Mouse (Mus musculus): ENCODE results near the gene Ebf1. TPM values are rescaled to one million over a fixed set of nuclear protein-coding genes. Genes with fewer than 3 reads are reported as not detected.

Ebf1 gene
- polyA plus RNA-seq, 1 experiment from 2014 or later, result 52.9 TPM

DNA sequence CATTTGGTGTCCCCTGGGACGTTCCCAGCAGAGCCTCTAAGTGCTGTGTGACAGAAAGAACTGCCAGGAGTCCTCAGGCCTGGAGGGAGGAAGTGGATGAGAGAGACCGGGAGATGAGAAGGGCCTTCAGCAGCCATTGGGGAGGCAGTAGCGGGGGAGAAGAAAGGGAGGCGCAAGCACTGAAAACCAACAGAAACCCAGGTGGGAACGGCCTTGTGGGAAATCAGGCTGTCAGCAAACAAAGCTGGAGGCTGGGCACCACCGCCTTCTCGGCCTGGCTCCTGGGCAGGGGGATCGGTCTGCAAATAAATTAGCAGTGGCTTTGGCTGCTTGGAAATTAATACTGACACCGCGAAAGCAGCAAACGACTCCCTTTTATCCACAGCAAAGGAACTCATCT, 409.6 kb downstream of the Ebf1 start:
- ATAC-seq, result peak; percentile 77
- 4% methylated on average over 11 of the region's 11 CpGs for WGBS

DNA sequence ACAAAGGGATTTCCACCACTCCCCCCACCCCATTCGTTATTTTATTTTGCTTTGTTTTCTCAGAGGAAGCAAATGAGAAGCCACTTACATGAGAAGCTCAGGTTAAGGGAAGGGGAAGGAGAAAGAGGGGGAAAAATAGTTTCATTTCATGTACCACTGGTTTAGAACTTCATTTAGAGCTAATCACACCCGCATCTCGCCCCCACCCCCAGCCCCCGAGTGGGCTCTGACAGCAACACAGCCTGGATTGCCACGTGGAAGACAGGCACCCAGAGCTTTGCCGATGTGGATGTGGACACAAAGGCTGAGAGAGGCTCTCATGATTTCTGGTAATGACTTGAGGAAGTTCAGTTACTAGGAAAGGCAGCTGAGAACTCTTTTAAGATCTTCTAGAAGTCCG, 410.0 kb downstream of the Ebf1 start:
- peak overlapping the region; percentile 32; the same call in 1 of the 2 replicates for H3K9ac ChIP-seq (ENCODE audit: low read depth, low read length)
- ATAC-seq, result 0 out of 2 replicates have a peak, but pooled peaks have one; percentile 25

More for the DNA sequence above, 409.6 kb downstream of the Ebf1 start:
- H3K27me3 ChIP-seq (ENCODE audit: control insufficient read depth, insufficient read depth, low read depth, low read length), result no peaks in the 10 kb centered on the region
- peak overlapping the region; percentile 32; the same call in 1 of the 2 replicates for H3K9ac ChIP-seq (ENCODE audit: low read depth, low read length)
- peak overlapping the region; percentile 2; the same call in 1 of the 2 replicates for H3K27ac ChIP-seq (ENCODE audit: low read length)
- H3K4me1 ChIP-seq (ENCODE audit: control insufficient read depth, insufficient read depth, low read length), result peaks cover 11% of the 10 kb centered on the region
- H3K4me2 ChIP-seq (ENCODE audit: low read length), result peak overlapping the region; percentile 18; the same call in 1 of the 2 replicates
- no peaks in the 10 kb centered on the region for H3K36me3 ChIP-seq (ENCODE audit: control insufficient read depth, insufficient read depth, low read length)
- no peak overlapping the region for H3K4me3 ChIP-seq (ENCODE audit: low read depth, low read length)
- no peaks in the 10 kb centered on the region for H3K9me3 ChIP-seq (replicated peaks; ENCODE audit: control insufficient read depth, low read length, poor library complexity, severe bottlenecking)

DNA sequence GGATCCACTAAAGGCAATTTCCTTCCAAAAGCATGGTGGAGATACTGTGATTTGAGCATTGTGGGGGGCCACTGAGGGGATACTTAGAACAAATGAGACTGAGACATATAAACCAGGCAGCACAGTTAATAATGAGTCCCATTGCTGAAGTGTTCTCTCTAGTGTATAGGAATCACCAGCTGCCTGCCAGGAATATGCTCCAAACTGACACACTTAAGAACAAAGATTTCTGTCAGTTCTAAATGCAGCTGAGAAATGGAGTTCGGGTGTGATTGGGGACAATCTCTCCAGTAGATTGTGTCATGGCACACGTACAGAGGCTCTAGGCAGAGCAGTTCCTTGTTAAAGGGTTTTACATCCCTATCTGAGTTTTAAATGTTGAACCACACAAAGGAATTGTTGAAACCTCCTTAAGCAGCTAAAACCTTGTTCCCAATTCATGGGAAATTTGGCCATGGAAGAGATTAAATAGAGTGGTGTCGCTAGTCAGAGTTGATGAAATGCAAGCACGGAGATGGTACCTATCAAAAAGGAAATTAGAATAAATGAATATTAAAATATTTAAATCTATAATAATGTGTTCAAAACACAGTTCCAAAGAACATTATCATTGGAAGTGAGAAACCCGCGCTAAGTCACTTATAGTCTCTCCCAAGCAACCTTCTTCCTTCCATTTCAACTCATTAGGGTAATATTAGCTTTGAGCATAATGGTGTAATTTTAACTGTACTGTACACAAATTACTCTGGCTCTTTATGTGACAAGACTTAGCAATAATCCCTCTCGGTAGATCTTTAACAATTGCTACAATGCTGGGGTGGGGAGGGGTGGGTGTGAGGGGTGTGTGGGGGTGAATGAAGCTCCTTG, 438.9 kb downstream of the Ebf1 start:
- Histone ChIP-seq H3K27me3 (ENCODE audit: control insufficient read depth, insufficient read depth, low read depth, low read length) (no peaks in the 10 kb centered on the region), H3K4me3 (ENCODE audit: low read depth, low read length) (no peak overlapping the region), H3K36me3 (ENCODE audit: control insufficient read depth, insufficient read depth, low read length) (no peaks in the 10 kb centered on the region), H3K9me3 (replicated peaks; ENCODE audit: control insufficient read depth, low read length, poor library complexity, severe bottlenecking) (no peaks in the 10 kb centered on the region), H3K9ac (ENCODE audit: low read depth, low read length) (no peak overlapping the region), H3K4me1 (ENCODE audit: control insufficient read depth, insufficient read depth, low read length) (peaks cover 3% of the 10 kb centered on the region; the same call in 1 of the 2 replicates), H3K4me2 (ENCODE audit: low read length) (no peak overlapping the region), H3K27ac (ENCODE audit: low read length) (peak overlapping the region; percentile 52; the same call in 1 of the 2 replicates)
- WGBS, result 41% methylated on average over 7 of the region's 7 CpGs
- no peak for ATAC-seq

More for the DNA sequence above, 410.0 kb downstream of the Ebf1 start:
- H3K27ac ChIP-seq (ENCODE audit: low read length), result no peak overlapping the region; the same call in 1 of the 2 replicates
- peak overlapping the region; percentile 18; the same call in 1 of the 2 replicates for H3K4me2 ChIP-seq (ENCODE audit: low read length)
- no peaks in the 10 kb centered on the region for H3K36me3 ChIP-seq (ENCODE audit: control insufficient read depth, insufficient read depth, low read length)
- H3K27me3 ChIP-seq (ENCODE audit: control insufficient read depth, insufficient read depth, low read depth, low read length), result no peaks in the 10 kb centered on the region
- no peaks in the 10 kb centered on the region for H3K9me3 ChIP-seq (replicated peaks; ENCODE audit: control insufficient read depth, low read length, poor library complexity, severe bottlenecking)
- 29% methylated on average over 7 of the region's 7 CpGs for WGBS
- H3K4me1 ChIP-seq (ENCODE audit: control insufficient read depth, insufficient read depth, low read length), result peaks cover 11% of the 10 kb centered on the region
- no peak overlapping the region for H3K4me3 ChIP-seq (ENCODE audit: low read depth, low read length)

Other genes starting within 250 kb of the Ebf1 start
- gene Il12b, start 217.3 kb upstream of the Ebf1 start, polyA plus RNA-seq (2015; fragmentation: Nextera tagmentation; extraction: Ambion mirVana), result not detected in 2 replicates
- 59.1 and 63.6 TPM in 2 replicates for gene Ublcp1, start 146.8 kb upstream of the Ebf1 start, polyA plus RNA-seq (2015; fragmentation: Nextera tagmentation; extraction: Ambion mirVana)
- gene Rnf145, start 98.4 kb upstream of the Ebf1 start, polyA plus RNA-seq (2015; fragmentation: Nextera tagmentation; extraction: Ambion mirVana), result 108 and 110 TPM in 2 replicates

All from midbrain, embryonic 16.5 days (tissue).